In genomic region chr8:60195641-60196040, GRCm38 (mm10) we compare ENCODE assay signal across 19 mouse cellular contexts.
"Had no signal": no experiment of that assay in that cellular context is flagged by ENCODE, and none has a peak within 500 bp of the region (broad histone marks: within the 10 kb centered on the region; RNA-seq: fewer than 3 reads in every experiment).

No protein-coding gene starts in this region.

- ATAC-seq: midbrain, embryonic 16.5 days had no signal

- H3K9ac ChIP-seq: lung, embryonic 14.5 days; midbrain, embryonic 12.5 days; neural tube, embryonic 13.5 days; neural tube, embryonic 15.5 days; stomach, embryonic 15.5 days had no signal

- H3K9me3 ChIP-seq: midbrain, embryonic 10.5 days; midbrain, embryonic 12.5 days; neural tube, embryonic 13.5 days; neural tube, embryonic 15.5 days; stomach, embryonic 15.5 days had no signal

- H3K4me1 ChIP-seq: midbrain, embryonic 10.5 days; midbrain, embryonic 12.5 days; neural tube, embryonic 13.5 days; neural tube, embryonic 15.5 days; stomach, embryonic 15.5 days had no signal

- H3K4me2 ChIP-seq: lung, embryonic 14.5 days; midbrain, embryonic 12.5 days; neural tube, embryonic 13.5 days; neural tube, embryonic 15.5 days; stomach, embryonic 15.5 days had no signal

- H3K36me3 ChIP-seq: midbrain, embryonic 10.5 days; midbrain, embryonic 12.5 days; neural tube, embryonic 13.5 days; neural tube, embryonic 15.5 days; stomach, embryonic 15.5 days had no signal

- DNase-seq: lung, adult 18-20 months; lung, embryonic 14.5 days; lung, postnatal 10 days; lung, postnatal 4 days; midbrain, embryonic 14.5 days; retina, postnatal 1 day; right cerebral cortex, adult 18-20 months; right cerebral cortex, postnatal 25 days; thymus, adult 2 months; thymus, postnatal 25 days; thymus, postnatal 4 days had no signal

- H3K27me3 ChIP-seq: midbrain, embryonic 12.5 days; neural tube, embryonic 13.5 days; neural tube, embryonic 15.5 days; stomach, embryonic 15.5 days had no signal

- H3K4me3 ChIP-seq: midbrain, embryonic 10.5 days; midbrain, embryonic 12.5 days; myocyte; neural tube, embryonic 13.5 days; neural tube, embryonic 15.5 days; stomach, embryonic 15.5 days had no signal

- H3K27ac ChIP-seq: midbrain, embryonic 10.5 days; midbrain, embryonic 12.5 days; neural tube, embryonic 13.5 days; neural tube, embryonic 15.5 days; stomach, embryonic 15.5 days; stomach, postnatal 0 days had no signal
